Mouse (Mus musculus) lung, postnatal 10 days (tissue): Measurements from ENCODE around the gene Med26.

Experiments used
- DNase-seq: peaks from one replicate; pipeline ENCODE4 v3.0.0; 2021

The Med26 gene

GRCm38 (mm10) chr8:72547122-72547801 is 808 bp downstream of the Med26 start:
- DNase-seq, result peak; percentile 15

- peak; percentile 29 for DNase-seq
These were observed 8.8 kb downstream of the Med26 start for GRCm38 (mm10) chr8:72539234-72539633.

GRCm38 (mm10) chr8:72534888-72535287 is 13.2 kb downstream of the Med26 start:
- DNase-seq, result no peak

GRCm38 (mm10) chr8:72532103-72532502 is 16.0 kb downstream of the Med26 start:
- DNase-seq, result no peak

- no peak for DNase-seq
These were observed 26.2 kb downstream of the Med26 start for GRCm38 (mm10) chr8:72521888-72522287.

- DNase-seq, result no peak
These were observed 30.6 kb downstream of the Med26 start for GRCm38 (mm10) chr8:72517421-72517988.

- peak; percentile 17 for DNase-seq
These were observed 34.9 kb downstream of the Med26 start for GRCm38 (mm10) chr8:72513158-72513557.

- DNase-seq, result no peak
These were observed 35.4 kb downstream of the Med26 start for GRCm38 (mm10) chr8:72512648-72513047.

- DNase-seq, result no peak
These were observed 40.6 kb downstream of the Med26 start for GRCm38 (mm10) chr8:72507505-72507904.

GRCm38 (mm10) chr8:72504637-72505314 is 43.3 kb downstream of the Med26 start:
- DNase-seq, result no peak

- no peak for DNase-seq
These were observed 43.9 kb downstream of the Med26 start for GRCm38 (mm10) chr8:72504137-72504536.

- no peak for DNase-seq
These were observed 47.5 kb downstream of the Med26 start for GRCm38 (mm10) chr8:72500521-72500931.

GRCm38 (mm10) chr8:72499521-72500284 is 48.4 kb downstream of the Med26 start:
- no peak for DNase-seq

GRCm38 (mm10) chr8:72498527-72498926 is 49.5 kb downstream of the Med26 start:
- no peak for DNase-seq

- no peak for DNase-seq
These were observed 50.2 kb downstream of the Med26 start for GRCm38 (mm10) chr8:72497911-72498310.

GRCm38 (mm10) chr8:72496217-72496616 is 51.9 kb downstream of the Med26 start:
- no peak for DNase-seq

GRCm38 (mm10) chr8:72495411-72496111 is 52.5 kb downstream of the Med26 start:
- DNase-seq, result no peak

- no peak for DNase-seq
These were observed 54.7 kb downstream of the Med26 start for GRCm38 (mm10) chr8:72493381-72493780.

GRCm38 (mm10) chr8:72492622-72493081 is 55.4 kb downstream of the Med26 start:
- DNase-seq, result peak; percentile 100

- DNase-seq, result peak; percentile 42
These were observed 56.1 kb downstream of the Med26 start, which contains the start of gene Slc35e1 for GRCm38 (mm10) chr8:72491680-72492621. Gene Slc35e1, minus strand, starts transcription at chr8:72492614.

- no peak for DNase-seq
These were observed 57.1 kb downstream of the Med26 start for GRCm38 (mm10) chr8:72491017-72491416.
